Mouse (Mus musculus): ENCODE results near the gene Tgfb2.

Tgfb2 gene

DNA sequence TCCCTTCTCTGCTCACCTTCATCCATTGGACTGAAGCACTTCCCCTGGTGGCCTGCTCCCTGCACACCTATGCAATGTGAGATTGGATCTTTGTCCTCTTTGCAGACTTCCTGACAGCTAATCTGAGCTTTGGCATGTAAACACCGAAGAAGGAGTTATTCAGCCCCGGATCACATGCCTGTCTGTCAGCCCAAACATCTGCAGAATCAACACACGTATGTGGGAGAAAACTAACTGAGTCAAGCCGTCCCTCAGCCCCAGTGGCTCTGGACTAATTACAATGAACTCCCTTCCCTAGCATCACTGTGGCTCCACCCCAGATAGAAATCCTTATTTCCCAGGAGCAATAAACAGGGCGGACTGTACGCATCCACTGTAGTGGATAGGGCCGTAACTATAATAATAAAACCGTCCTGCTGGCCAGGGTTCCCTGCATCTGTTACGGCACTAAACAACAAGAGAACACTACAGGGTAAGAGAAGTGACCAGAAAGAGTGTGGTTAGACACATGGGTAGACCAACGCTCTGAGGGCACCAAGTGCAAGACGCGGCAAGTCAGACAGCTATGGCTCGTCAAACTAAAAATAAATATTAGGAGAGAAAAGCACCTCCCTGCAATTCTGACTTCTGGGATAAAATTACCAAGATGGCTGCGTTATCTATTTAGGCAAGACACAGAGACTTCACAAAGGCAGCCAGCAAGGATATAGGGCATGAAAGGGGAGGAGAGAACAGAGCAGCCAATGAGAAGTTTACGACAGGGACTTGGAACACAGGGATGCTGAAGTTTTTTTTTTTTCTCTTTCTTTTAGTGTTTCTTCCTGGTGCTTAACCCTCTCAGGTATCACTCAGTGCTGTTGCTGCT, 3.2 kb downstream of the Tgfb2 start:
- DNase-seq (ENCODE audit: low spot score in 2 of 2), result no peak

GRCm38 (mm10) chr1:186701206-186701905, 4.4 kb downstream of the Tgfb2 start:
- DNase-seq (ENCODE audit: low spot score in 2 of 2), result no peak

- no peak for DNase-seq (ENCODE audit: low spot score in 2 of 2)
These were observed 5.3 kb downstream of the Tgfb2 start for GRCm38 (mm10) chr1:186700496-186700895.

- no peak for DNase-seq (ENCODE audit: low spot score in 2 of 2)
These were observed 7.0 kb downstream of the Tgfb2 start for GRCm38 (mm10) chr1:186698583-186699338.

DNA sequence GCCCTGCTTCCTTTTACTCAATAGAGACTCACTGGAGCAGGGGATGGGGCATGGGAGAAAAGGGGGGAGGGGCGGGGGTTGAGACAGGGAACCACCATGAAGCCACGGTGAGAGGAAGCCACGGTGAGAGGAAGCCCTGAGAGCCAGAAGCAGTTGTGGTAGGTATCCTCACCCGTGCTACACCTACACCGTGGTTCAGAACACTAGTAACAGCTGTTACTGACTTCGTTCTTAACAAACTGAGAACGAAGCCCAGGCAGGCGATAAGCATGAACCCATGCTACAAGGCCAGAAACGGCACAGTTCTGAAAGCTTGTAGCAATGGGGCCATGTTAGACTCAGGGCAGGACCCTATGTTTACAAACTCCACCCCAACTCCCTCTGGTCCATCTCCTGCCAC, 9.6 kb downstream of the Tgfb2 start:
- DNase-seq (ENCODE audit: low spot score in 2 of 2), result no peak

- no peak for DNase-seq (ENCODE audit: low spot score in 2 of 2)
These were observed 10.4 kb downstream of the Tgfb2 start for GRCm38 (mm10) chr1:186695361-186695760.

DNA sequence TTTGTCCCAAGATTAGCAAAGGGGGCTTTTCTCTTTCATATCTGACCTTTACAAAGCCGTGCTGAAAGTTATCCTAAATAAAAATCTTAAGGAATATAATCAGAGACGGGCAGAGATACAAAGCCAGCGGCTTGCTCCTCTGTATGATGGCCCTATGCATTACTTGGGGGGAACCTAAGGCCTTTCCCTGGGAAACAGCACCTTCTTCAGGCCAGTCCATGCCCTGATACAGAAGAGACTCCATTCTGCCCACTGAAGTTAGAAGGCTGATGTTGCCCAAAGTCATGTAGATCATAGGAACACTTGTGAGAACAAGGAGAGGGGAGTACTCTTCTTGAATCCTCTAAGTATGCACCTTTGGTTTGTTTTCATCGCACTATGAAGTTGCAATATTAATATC, 13.4 kb downstream of the Tgfb2 start:
- DNase-seq (ENCODE audit: low spot score in 2 of 2), result no peak

DNA sequence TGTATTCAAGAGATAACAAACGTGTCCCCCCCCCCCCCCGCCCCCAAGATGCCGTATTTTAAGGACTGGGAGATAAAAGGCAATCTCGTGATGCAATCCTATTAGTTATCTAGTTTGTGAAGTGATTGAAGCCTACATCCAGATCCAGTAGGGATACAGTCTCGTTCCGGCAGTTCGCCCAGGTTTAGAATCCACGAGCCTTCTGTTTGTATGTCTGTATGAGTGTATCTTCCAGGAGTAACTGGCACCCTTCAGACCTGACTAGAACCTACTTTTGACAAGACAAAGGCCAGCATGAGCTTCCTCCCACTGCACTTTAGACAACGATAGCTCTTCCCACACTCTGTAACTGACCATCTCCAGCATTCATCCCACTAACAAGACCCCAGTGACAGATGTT, 14.1 kb downstream of the Tgfb2 start:
- DNase-seq (ENCODE audit: low spot score in 2 of 2), result no peak

GRCm38 (mm10) chr1:186684041-186684440, 21.7 kb downstream of the Tgfb2 start:
- no peak for DNase-seq (ENCODE audit: low spot score in 2 of 2)

- peak in 1 of 2 experiments; percentile 10 for DNase-seq (ENCODE audit: low spot score in 2 of 2)
These were observed 23.2 kb downstream of the Tgfb2 start for GRCm38 (mm10) chr1:186682606-186683005.

- no peak for DNase-seq (ENCODE audit: low spot score in 2 of 2)
These were observed 28.2 kb downstream of the Tgfb2 start for GRCm38 (mm10) chr1:186677614-186678013.

DNA sequence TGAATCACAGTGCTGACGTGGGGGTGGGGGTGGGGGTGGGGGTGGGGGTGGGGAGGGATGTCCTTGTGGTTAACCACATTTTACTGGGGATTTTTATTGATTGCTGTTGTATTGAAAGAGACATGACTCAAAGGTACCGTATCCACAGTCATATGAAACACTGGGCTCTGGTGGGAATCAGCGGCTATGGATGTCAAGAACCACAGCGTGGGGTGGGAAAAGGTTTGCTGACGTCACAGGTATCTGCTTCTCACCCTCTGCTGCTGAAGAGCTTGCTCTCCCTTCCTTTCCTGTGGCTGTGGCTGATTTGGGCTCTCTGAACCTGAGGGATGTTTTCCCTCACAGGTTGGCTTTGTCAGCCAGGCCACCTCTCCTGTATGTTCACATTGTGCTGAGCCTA, 29.6 kb downstream of the Tgfb2 start:
- DNase-seq (ENCODE audit: low spot score in 2 of 2), result no peak

GRCm38 (mm10) chr1:186675263-186675662, 30.5 kb downstream of the Tgfb2 start:
- no peak for DNase-seq (ENCODE audit: low spot score in 2 of 2)

DNA sequence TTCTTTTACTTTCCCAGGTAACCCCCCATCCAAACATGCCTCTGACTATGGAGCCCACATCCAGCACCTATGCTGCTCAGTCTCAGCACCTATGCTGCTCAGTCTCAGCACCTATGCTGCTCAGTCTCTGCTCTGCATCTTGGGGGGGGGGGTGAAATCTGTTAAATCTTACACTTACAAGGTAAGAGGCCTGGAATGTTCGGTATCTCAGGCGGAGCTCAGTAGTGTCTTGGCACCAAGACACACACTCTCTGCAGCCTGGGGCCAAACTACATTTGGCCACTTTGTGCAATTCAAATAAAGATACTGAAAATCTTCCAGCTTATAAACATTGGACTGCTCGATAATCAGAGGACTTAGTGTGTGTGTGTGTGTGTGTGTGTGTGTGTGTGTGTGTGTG, 31.2 kb downstream of the Tgfb2 start:
- DNase-seq (ENCODE audit: low spot score in 2 of 2), result no peak

GRCm38 (mm10) chr1:186673166-186673565, 32.6 kb downstream of the Tgfb2 start:
- DNase-seq (ENCODE audit: low spot score in 2 of 2), result no peak

DNA sequence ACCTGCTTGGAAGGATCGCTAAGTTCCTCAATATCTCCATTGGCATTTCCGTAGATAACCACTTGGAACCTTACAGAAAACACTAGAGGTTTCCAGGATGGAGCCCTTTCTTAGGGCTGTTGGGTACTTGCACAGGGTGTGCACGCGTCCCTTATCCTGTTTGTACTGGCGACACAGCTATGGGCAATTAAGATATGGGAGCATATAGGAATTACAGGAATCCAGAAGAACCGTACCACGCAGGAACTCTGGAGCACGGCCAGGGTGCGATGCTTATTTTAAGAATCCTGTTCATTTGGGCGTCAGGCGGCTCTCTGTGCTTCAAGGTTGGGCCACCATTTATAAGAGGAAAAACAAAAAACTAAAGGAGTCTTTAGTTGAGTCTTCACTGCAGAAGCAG, 42.4 kb downstream of the Tgfb2 start:
- no peak for DNase-seq (ENCODE audit: low spot score in 2 of 2)

GRCm38 (mm10) chr1:186662996-186663395, 42.8 kb downstream of the Tgfb2 start:
- no peak for DNase-seq (ENCODE audit: low spot score in 2 of 2)

- DNase-seq (ENCODE audit: low spot score in 2 of 2), result no peak
These were observed 44.4 kb downstream of the Tgfb2 start for GRCm38 (mm10) chr1:186661206-186661921.

- no peak for DNase-seq (ENCODE audit: low spot score in 2 of 2)
These were observed 47.0 kb downstream of the Tgfb2 start for GRCm38 (mm10) chr1:186658783-186659182.

GRCm38 (mm10) chr1:186657559-186658219, 48.1 kb downstream of the Tgfb2 start:
- DNase-seq (ENCODE audit: low spot score in 2 of 2), result no peak

DNA sequence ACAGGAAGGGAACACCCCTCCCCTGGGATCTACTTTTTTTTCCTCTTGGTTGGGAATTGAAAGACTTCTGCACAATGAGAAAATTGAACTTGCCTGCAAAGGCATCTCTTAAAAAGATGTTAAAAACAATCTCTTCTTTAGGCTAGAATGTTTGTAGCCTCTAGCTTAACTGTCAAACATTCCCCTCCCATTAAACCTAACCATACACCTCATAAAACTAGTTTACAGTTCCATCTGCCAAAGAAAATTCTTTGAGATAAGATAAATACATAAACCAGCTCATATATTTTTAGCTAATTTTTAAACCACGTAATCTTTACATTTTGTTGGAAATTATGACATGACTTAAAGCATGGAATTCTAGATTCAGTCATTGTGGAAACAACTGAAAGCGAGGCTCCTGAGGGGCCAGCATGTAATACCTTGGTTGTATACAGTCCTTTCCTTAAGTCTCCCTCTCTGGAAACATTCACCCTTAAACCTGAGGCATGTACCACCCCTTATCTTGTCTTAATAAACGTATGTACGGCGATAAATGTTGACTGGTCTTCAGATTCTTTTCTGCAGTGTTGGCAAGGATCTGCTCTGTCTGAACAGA, 49.0 kb downstream of the Tgfb2 start:
- DNase-seq (ENCODE audit: low spot score in 2 of 2), result no peak
